Mouse (Mus musculus): ENCODE data around the gene Hemk1. TPM values are rescaled to one million over a fixed set of nuclear protein-coding genes. Genes with fewer than 3 reads are reported as not detected.

Gene Hemk1
- 33.0 and 33.7 TPM in 2 replicates for polyA plus RNA-seq (2012; rRNA removed)

DNA sequence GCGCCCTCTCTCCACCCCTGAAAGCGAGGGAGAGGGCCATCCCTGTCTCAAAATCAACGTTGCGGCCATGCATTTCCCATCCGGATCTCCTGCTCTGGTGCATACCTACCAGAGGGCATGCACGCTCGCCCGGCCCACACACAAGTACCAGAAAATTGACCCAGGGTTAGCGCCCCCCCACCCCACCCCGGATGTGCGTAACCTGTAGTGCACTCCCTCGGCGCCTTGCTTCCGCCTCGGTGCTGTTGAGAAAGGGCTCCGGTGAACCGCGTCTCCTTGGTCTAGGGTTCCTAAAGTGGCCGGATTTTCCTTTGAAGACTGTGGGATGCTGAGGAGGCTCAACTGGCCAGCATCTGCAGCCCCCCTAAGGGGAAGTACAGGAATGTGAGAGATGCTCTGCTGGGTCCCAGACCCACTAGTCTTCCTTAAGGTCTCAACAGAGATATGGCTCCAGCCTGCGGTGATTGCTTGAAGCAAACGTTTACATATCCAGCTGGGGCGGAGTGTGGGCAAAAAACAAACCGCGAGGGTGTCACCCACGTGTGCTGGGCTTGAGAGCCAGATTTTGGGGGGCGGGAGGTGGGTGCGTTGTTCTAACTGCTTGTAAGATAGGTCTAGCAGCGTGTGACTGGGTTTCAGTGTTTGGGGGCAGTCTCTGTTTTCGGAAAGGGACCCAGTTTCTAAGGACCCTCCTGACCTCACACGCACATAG is at the start of gene Hemk1:
Hemk1 (minus strand) TSS at position 179 of the 712 bp plus-strand sequence.
- peak within 1 kb of the TSS; percentile 77 for H3K4me3 ChIP-seq (ENCODE audit: insufficient read depth, low read length)
- peak within 1 kb of the TSS; percentile 41 for H3K27ac ChIP-seq (ENCODE audit: insufficient read depth, low read length)
- H3K4me1 ChIP-seq (ENCODE audit: control insufficient read depth, insufficient read depth, low read length), result peaks cover 5% of the 10 kb centered on the region
- TF ChIP-seq CTCF (IDR thresholded peaks at IDR 0.05; ENCODE audit: extremely low read depth, insufficient read depth, low read length) (no peak), POLR2A (IDR thresholded peaks at IDR 0.05; ENCODE audit: extremely low read depth, insufficient read depth, low read length) (peak; percentile 72)

DNA sequence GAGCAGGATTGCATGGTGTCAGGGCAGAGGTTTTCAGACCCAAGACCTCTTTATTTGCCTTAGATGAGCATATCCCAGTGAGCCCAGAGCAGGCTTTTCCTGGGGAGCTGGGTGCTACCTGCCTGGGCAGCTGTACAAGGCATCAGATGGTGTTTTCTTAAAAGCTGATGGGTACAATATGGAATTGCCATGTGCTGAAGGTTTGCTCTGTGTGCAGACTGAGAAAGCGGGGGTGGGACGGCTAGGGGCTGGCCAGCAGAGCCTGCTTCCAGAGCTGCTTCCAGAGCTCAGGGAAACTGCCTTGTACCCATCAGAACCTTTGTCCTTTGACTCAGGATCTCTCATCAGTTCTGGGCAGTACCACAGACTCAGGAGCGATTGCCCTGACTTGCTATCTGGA is 49.6 kb upstream of the Hemk1 start:
- Histone ChIP-seq H3K27ac (ENCODE audit: insufficient read depth, low read length) (no peak overlapping the region), H3K4me3 (ENCODE audit: insufficient read depth, low read length) (no peak overlapping the region), H3K4me1 (ENCODE audit: control insufficient read depth, insufficient read depth, low read length) (no peaks in the 10 kb centered on the region)
- TF ChIP-seq POLR2A (IDR thresholded peaks at IDR 0.05; ENCODE audit: extremely low read depth, insufficient read depth, low read length), result no peak
- TF ChIP-seq CTCF (IDR thresholded peaks at IDR 0.05; ENCODE audit: extremely low read depth, insufficient read depth, low read length), result no peak

DNA sequence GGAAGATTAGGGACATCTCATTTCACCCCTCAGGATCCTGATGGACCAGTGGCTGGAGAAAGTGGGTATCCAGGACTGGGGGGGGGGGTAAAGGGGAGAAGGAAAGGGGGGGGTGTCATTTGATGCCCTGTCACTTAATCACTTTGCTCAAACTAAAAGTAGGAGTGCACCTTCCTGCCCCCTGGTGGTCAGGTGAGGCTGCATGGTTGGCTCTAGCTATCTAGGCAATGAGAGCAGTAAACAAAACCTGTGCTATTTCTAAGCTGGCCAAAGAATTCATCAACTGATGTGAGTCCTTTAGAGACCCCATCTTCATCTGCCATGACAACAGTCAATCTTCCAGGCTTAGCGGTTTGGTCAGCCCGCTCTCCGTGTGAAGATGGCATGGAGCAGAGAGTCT is 48.6 kb upstream of the Hemk1 start:
- TF ChIP-seq CTCF (IDR thresholded peaks at IDR 0.05; ENCODE audit: extremely low read depth, insufficient read depth, low read length), result peak; percentile 48
- no peak for TF ChIP-seq POLR2A (IDR thresholded peaks at IDR 0.05; ENCODE audit: extremely low read depth, insufficient read depth, low read length)
- Histone ChIP-seq H3K4me1 (ENCODE audit: control insufficient read depth, insufficient read depth, low read length) (no peaks in the 10 kb centered on the region), H3K27ac (ENCODE audit: insufficient read depth, low read length) (no peak overlapping the region), H3K4me3 (ENCODE audit: insufficient read depth, low read length) (no peak overlapping the region)

DNA sequence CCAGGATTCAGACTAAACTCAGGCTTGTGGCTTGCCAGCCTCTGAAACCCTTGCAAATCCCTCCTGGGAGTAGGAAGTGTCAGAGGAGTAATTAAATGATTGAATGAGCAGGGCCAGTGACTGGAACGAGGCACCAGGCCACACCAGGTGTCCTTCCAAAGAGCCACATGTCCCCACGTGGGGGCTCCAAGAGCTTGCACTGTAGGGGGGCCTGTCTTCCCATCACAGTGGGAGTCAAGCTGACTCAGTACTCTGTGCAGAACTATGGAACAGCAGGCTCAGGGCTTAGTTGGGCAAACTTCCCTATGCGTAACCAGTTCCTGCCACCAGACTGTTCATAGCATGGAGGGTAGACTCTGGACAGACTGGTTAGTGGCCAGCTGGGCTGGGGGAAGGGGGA is 46.2 kb upstream of the Hemk1 start:
- TF ChIP-seq CTCF (IDR thresholded peaks at IDR 0.05; ENCODE audit: extremely low read depth, insufficient read depth, low read length), result no peak
- no peak for TF ChIP-seq POLR2A (IDR thresholded peaks at IDR 0.05; ENCODE audit: extremely low read depth, insufficient read depth, low read length)
- H3K27ac ChIP-seq (ENCODE audit: insufficient read depth, low read length), result no peak overlapping the region
- H3K4me3 ChIP-seq (ENCODE audit: insufficient read depth, low read length), result no peak overlapping the region
- H3K4me1 ChIP-seq (ENCODE audit: control insufficient read depth, insufficient read depth, low read length), result no peaks in the 10 kb centered on the region

- no peak for TF ChIP-seq POLR2A (IDR thresholded peaks at IDR 0.05; ENCODE audit: extremely low read depth, insufficient read depth, low read length)
- TF ChIP-seq CTCF (IDR thresholded peaks at IDR 0.05; ENCODE audit: extremely low read depth, insufficient read depth, low read length), result no peak
- no peak overlapping the region for H3K27ac ChIP-seq (ENCODE audit: insufficient read depth, low read length)
- H3K4me3 ChIP-seq (ENCODE audit: insufficient read depth, low read length), result no peak overlapping the region
- no peaks in the 10 kb centered on the region for H3K4me1 ChIP-seq (ENCODE audit: control insufficient read depth, insufficient read depth, low read length)
Observed at GRCm38 (mm10) chr9:107381723-107382122, 43.6 kb upstream of the Hemk1 start.

- Histone ChIP-seq H3K4me3 (ENCODE audit: insufficient read depth, low read length) (peak overlapping the region; percentile 25), H3K27ac (ENCODE audit: insufficient read depth, low read length) (no peak overlapping the region), H3K4me1 (ENCODE audit: control insufficient read depth, insufficient read depth, low read length) (no peaks in the 10 kb centered on the region)
- TF ChIP-seq POLR2A (IDR thresholded peaks at IDR 0.05; ENCODE audit: extremely low read depth, insufficient read depth, low read length), result no peak
- no peak for TF ChIP-seq CTCF (IDR thresholded peaks at IDR 0.05; ENCODE audit: extremely low read depth, insufficient read depth, low read length)
Observed at GRCm38 (mm10) chr9:107377961-107378512, 39.9 kb upstream of the Hemk1 start.

DNA sequence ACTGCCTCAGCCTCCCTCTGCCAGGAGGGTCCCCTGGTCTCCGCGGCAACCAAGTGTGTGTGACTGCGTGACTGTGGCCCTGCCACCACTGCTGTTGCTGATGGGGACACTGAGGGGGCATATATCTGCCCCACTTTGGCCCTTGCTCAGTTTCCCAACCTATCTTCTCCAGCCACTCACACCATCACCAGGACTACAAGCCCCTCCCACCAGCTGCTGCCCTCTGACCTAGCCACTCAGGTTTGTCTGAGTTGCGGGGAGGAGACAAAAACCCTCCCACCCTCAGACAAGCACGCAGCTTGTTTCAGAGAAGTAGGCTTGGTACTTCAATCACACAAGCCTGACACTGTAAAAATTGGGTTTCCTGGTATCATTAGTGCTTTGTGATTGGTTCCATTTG is 37.3 kb upstream of the Hemk1 start:
- Histone ChIP-seq H3K27ac (ENCODE audit: insufficient read depth, low read length) (no peak overlapping the region), H3K4me3 (ENCODE audit: insufficient read depth, low read length) (no peak overlapping the region), H3K4me1 (ENCODE audit: control insufficient read depth, insufficient read depth, low read length) (peaks cover 3% of the 10 kb centered on the region; the same call in 1 of the 2 replicates)
- no peak for TF ChIP-seq CTCF (IDR thresholded peaks at IDR 0.05; ENCODE audit: extremely low read depth, insufficient read depth, low read length)
- TF ChIP-seq POLR2A (IDR thresholded peaks at IDR 0.05; ENCODE audit: extremely low read depth, insufficient read depth, low read length), result no peak

GRCm38 (mm10) chr9:107374623-107375022 is 36.5 kb upstream of the Hemk1 start:
- Histone ChIP-seq H3K4me1 (ENCODE audit: control insufficient read depth, insufficient read depth, low read length) (peaks cover 3% of the 10 kb centered on the region; the same call in 1 of the 2 replicates), H3K4me3 (ENCODE audit: insufficient read depth, low read length) (no peak overlapping the region), H3K27ac (ENCODE audit: insufficient read depth, low read length) (no peak overlapping the region)
- TF ChIP-seq POLR2A (IDR thresholded peaks at IDR 0.05; ENCODE audit: extremely low read depth, insufficient read depth, low read length), result no peak
- no peak for TF ChIP-seq CTCF (IDR thresholded peaks at IDR 0.05; ENCODE audit: extremely low read depth, insufficient read depth, low read length)

DNA sequence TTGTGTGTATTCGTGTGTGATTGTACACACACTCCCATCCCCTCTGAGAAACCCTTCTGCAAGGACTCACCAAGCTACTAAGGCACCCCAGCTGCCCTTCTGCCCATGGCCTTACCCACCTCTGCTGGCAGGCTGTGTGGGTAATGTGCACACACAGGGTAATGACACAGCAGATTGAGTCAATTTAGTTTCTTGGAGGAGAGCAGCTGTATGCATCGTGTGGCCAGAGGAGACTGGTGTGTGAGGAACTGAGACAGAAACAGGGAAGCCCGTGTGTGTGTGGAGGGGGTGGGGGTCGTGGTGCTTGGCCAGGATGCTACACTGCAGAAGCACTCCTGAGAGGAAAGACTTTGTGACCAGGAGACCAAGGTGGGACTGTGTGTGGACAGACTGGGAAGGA is 34.3 kb upstream of the Hemk1 start:
- peaks cover 3% of the 10 kb centered on the region; the same call in 1 of the 2 replicates for H3K4me1 ChIP-seq (ENCODE audit: control insufficient read depth, insufficient read depth, low read length)
- no peak overlapping the region for H3K27ac ChIP-seq (ENCODE audit: insufficient read depth, low read length)
- H3K4me3 ChIP-seq (ENCODE audit: insufficient read depth, low read length), result no peak overlapping the region
- no peak for TF ChIP-seq POLR2A (IDR thresholded peaks at IDR 0.05; ENCODE audit: extremely low read depth, insufficient read depth, low read length)
- no peak for TF ChIP-seq CTCF (IDR thresholded peaks at IDR 0.05; ENCODE audit: extremely low read depth, insufficient read depth, low read length)

GRCm38 (mm10) chr9:107370106-107370463 is 31.9 kb upstream of the Hemk1 start:
- Histone ChIP-seq H3K27ac (ENCODE audit: insufficient read depth, low read length) (no peak overlapping the region), H3K4me3 (ENCODE audit: insufficient read depth, low read length) (no peak overlapping the region), H3K4me1 (ENCODE audit: control insufficient read depth, insufficient read depth, low read length) (peaks cover 3% of the 10 kb centered on the region; the same call in 1 of the 2 replicates)
- no peak for TF ChIP-seq CTCF (IDR thresholded peaks at IDR 0.05; ENCODE audit: extremely low read depth, insufficient read depth, low read length)
